14 mouse cellular contexts compared by ENCODE assay signal in the genomic region with DNA sequence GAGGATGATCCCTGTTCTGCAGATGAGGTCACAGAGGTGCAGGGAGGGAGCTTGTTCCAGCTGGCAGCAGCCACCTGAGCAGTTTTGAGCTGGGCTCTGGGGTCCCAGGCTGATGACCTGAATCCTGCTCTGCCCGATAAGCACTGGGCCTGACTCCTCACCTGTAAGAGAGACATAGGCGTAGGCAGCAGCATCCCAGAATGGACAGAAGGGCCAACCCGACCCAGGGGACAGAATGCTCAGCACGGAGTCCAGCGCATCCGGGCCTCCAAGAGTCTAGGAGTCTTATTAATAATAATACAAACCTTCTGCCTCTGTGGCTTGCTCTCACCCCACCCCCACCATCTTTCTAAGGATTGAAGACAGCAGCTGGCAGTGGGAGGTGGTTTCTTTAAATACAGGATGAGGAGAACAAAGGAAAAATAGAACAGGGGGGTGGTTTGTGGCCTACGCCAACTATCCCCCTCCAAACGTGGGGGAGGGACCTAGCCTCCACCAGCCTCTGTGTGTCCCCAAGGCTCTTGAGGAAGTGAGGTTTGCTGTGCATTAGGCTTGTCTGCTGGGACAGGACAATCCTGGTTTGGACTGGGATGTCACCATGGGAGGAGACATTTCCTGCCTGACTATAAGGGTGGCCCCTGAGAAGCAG. TPM values are rescaled to one million over a fixed set of nuclear protein-coding genes. Genes with fewer than 3 reads are reported as not detected.
DNase-seq lines count a peak whose midpoint lies in the region; ATAC-seq lines count a peak whose summit lies in the region.
"Had no signal": no experiment of that assay in that cellular context is flagged by ENCODE, and none has a peak within 500 bp of the region (broad histone marks: within the 10 kb centered on the region; RNA-seq: fewer than 3 reads in every experiment).

No protein-coding gene starts in this region.

- 75% methylated on average over 8 of the region's 8 CpGs for WGBS in forebrain, embryonic 13.5 days
- 69% methylated on average over 8 of the region's 8 CpGs for WGBS in forebrain, embryonic 15.5 days

- H3K9me3 ChIP-seq in forebrain, embryonic 13.5 days (replicated peaks): no peaks in the 10 kb centered on the region
- H3K9me3 ChIP-seq in forebrain, embryonic 15.5 days: no peaks in the 10 kb centered on the region

- no peak overlapping the region for H3K4me3 ChIP-seq in forebrain, embryonic 13.5 days
- no peak overlapping the region for H3K4me3 ChIP-seq in forebrain, embryonic 15.5 days
- H3K4me3 ChIP-seq: erythroblast, embryonic 14.5 days had no signal

- no peak for ATAC-seq in forebrain, embryonic 13.5 days
- no peak for ATAC-seq in forebrain, embryonic 15.5 days (replicated peaks)

- peak overlapping the region; percentile 10; the same call in 1 of the 2 replicates for H3K27ac ChIP-seq in forebrain, embryonic 13.5 days
- H3K27ac ChIP-seq in forebrain, embryonic 15.5 days (replicated peaks): no peak overlapping the region

- H3K9ac ChIP-seq in forebrain, embryonic 13.5 days: no peak overlapping the region
- H3K9ac ChIP-seq in forebrain, embryonic 15.5 days (replicated peaks): no peak overlapping the region

- intact Hi-C loops in left cerebral cortex, postnatal 36 days (cut with DNase I): loop anchor here (10.0 kb wide), 1 partner anchor 129 kb away; no protein-coding TSS in a partner anchor
- intact Hi-C loops in left cerebral cortex, postnatal 4 days (cut with DNase I): loop anchor here (10.0 kb wide), 1 partner anchor 159 kb away; no protein-coding TSS in a partner anchor

- peak; percentile 62 to 64 for DNase-seq in left cerebral cortex, postnatal 36 days (ENCODE audit: low spot score in 2 of 2)
- no peak for DNase-seq in left cerebral cortex, postnatal 4 days
- DNase-seq in thymus, postnatal 0 days (ENCODE audit: low spot score): peak; percentile 65
- no peak for DNase-seq in thymus, postnatal 25 days
- DNase-seq in telencephalon, adult 2 months (ENCODE audit: low read depth, low spot score): peak; percentile 86
- DNase-seq in adrenal gland, postnatal 4 days (ENCODE audit: low spot score in 2 of 2): no peak
- DNase-seq: adrenal gland, postnatal 25 days; cerebellum, postnatal 10 days; gastrocnemius, postnatal 14 days; heart, postnatal 10 days; kidney, adult 2 months had no signal

- H3K36me3 ChIP-seq in forebrain, embryonic 13.5 days (ENCODE audit: poor library complexity, severe bottlenecking): no peaks in the 10 kb centered on the region
- H3K36me3 ChIP-seq in forebrain, embryonic 15.5 days: no peaks in the 10 kb centered on the region

- H3K27me3 ChIP-seq in forebrain, embryonic 13.5 days: no peaks in the 10 kb centered on the region
- H3K27me3 ChIP-seq in forebrain, embryonic 15.5 days: no peaks in the 10 kb centered on the region

- H3K4me2 ChIP-seq in forebrain, embryonic 13.5 days: no peak overlapping the region
- H3K4me2 ChIP-seq in forebrain, embryonic 15.5 days (replicated peaks): no peak overlapping the region

- H3K4me1 ChIP-seq in forebrain, embryonic 13.5 days: peaks cover 9% of the 10 kb centered on the region
- peaks cover 5% of the 10 kb centered on the region; the same call in 1 of the 2 replicates for H3K4me1 ChIP-seq in forebrain, embryonic 15.5 days

RNA-seq across cellular contexts. Expression of gene Sun2, which starts 13.8 kb away (rescaled TPM):
- polyA plus RNA-seq in forebrain, embryonic 13.5 days (2015; fragmentation: Nextera tagmentation; extraction: Ambion mirVana): 8.1 and 8.4 TPM in 2 replicates
- polyA plus RNA-seq in forebrain, embryonic 15.5 days (2015; fragmentation: Nextera tagmentation; extraction: Ambion mirVana): 10.5 and 11.6 TPM in 2 replicates
- 10 to 100 TPM; 43.2 to 47.5 TPM for total RNA-seq in left cerebral cortex, postnatal 36 days (2021)
- 10 to 100 TPM; 27.0 to 29.4 TPM for total RNA-seq in left cerebral cortex, postnatal 4 days (2021)
- 12.4 and 18.4 TPM in 2 replicates for polyA plus RNA-seq in thymus, postnatal 0 days (2015; fragmentation: Nextera tagmentation; extraction: Ambion mirVana)
- total RNA-seq in adrenal gland, postnatal 4 days (2021): 10 to 100 TPM; 53.3 to 56.7 TPM

RNA-seq across cellular contexts. Expression of gene Dnal4, which starts 21.5 kb away (rescaled TPM):
- polyA plus RNA-seq in forebrain, embryonic 13.5 days (2015; fragmentation: Nextera tagmentation; extraction: Ambion mirVana): 90.6 and 94.0 TPM in 2 replicates
- 94.8 and 99.9 TPM in 2 replicates for polyA plus RNA-seq in forebrain, embryonic 15.5 days (2015; fragmentation: Nextera tagmentation; extraction: Ambion mirVana)
- 10 to 100 TPM; 50.7 to 51.3 TPM for total RNA-seq in left cerebral cortex, postnatal 36 days (2021)
- total RNA-seq in left cerebral cortex, postnatal 4 days (2021): 10 to 100 TPM; 30.4 to 34.4 TPM
- polyA plus RNA-seq in thymus, postnatal 0 days (2015; fragmentation: Nextera tagmentation; extraction: Ambion mirVana): 39.6 and 42.7 TPM in 2 replicates
- 10 to 100 TPM; 25.3 to 25.6 TPM for total RNA-seq in adrenal gland, postnatal 4 days (2021)

RNA-seq across cellular contexts. Expression of gene Nptxr, which starts 48.5 kb away (rescaled TPM):
- 7.9 and 8.3 TPM in 2 replicates for polyA plus RNA-seq in forebrain, embryonic 13.5 days (2015; fragmentation: Nextera tagmentation; extraction: Ambion mirVana)
- polyA plus RNA-seq in forebrain, embryonic 15.5 days (2015; fragmentation: Nextera tagmentation; extraction: Ambion mirVana): 19.4 and 19.5 TPM in 2 replicates
- total RNA-seq in left cerebral cortex, postnatal 36 days (2021): 100 to 1,000 TPM; 800 to 830 TPM
- 100 to 1,000 TPM; 240 to 277 TPM for total RNA-seq in left cerebral cortex, postnatal 4 days (2021)
- polyA plus RNA-seq in thymus, postnatal 0 days (2015; fragmentation: Nextera tagmentation; extraction: Ambion mirVana): 2.0 and 2.3 TPM in 2 replicates
- total RNA-seq in adrenal gland, postnatal 4 days (2021): 10 to 100 TPM; 17.2 to 17.3 TPM
- polyA plus RNA-seq: erythroblast, embryonic 14.5 days had no signal

Comparison
In these comparisons a context has a peak if more than half of its experiments do, and no peak if none do; other contexts are left out.
1. DNase-seq: peak in left cerebral cortex, postnatal 36 days (2 of 2), thymus, postnatal 0 days (single experiment) and telencephalon, adult 2 months (single experiment); none in left cerebral cortex, postnatal 4 days (single experiment), thymus, postnatal 25 days (single experiment) and adrenal gland, postnatal 4 days (0 of 2).
2. RNA of gene Nptxr, which starts 48.5 kb away (total RNA-seq): 800 to 830 TPM in left cerebral cortex, postnatal 36 days and 240 to 277 TPM in left cerebral cortex, postnatal 4 days; 17.2 to 17.3 TPM in adrenal gland, postnatal 4 days; every median in the first group is over 10 times any median in the second.